Mouse (Mus musculus): ENCODE measurements around the gene Oasl1.
A peak's percentile ranks its signal among the peaks of the same experiment; 100 is the strongest.
"Not testable (repeated sequence)": the region's sequence is repeated elsewhere in the genome, so short reads cannot be mapped to it uniquely, and the experiment has no call there.

Oasl1 gene

GRCm38 (mm10) chr5:114926153-114926684 is 3.2 kb downstream of the Oasl1 start:
- DNase-seq (ENCODE audit: low spot score in 2 of 2) = no peak

DNA sequence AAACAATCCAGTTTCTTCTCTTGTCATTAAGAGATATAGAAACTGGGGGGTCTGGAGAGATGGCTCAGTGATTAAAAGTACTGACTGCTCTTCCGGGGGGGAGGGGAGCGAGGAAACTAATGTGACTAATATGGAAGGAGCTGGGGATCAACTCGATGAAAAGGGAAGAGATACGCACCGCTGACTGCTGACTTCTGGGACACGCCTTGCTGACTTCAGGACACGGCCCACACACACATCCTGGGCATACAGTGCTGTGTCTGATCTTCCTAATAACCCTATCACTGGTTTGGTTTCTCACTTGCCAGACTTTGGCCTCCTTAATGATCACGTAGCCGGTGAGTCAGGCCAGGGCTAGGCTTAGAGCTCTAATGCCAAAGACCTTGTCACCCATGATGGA is 3.7 kb downstream of the Oasl1 start:
- DNase-seq (ENCODE audit: low spot score in 2 of 2) = no peak

GRCm38 (mm10) chr5:114931626-114932025 is 8.6 kb downstream of the Oasl1 start:
- no peak for DNase-seq (ENCODE audit: low spot score in 2 of 2)

DNA sequence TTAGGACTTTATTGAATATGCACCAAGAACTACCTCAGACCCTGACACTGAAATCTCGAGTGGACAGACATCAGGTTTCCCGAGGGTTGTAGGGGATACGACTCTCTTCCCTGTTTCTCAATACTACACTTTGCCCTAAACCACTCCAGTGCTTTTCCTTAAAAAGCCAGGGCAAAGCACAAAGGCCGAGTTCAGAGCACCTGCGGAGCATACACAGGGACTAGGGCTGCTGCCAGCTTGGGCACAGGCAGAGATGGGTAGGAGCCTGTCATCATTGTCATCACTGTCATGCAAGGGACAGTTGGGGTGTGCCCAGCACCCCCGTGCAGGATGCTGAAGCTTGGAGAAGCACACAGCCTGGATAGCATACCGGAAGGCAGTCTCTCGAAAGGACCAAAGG is 10.2 kb downstream of the Oasl1 start:
- no peak for DNase-seq (ENCODE audit: low spot score in 2 of 2)

DNA sequence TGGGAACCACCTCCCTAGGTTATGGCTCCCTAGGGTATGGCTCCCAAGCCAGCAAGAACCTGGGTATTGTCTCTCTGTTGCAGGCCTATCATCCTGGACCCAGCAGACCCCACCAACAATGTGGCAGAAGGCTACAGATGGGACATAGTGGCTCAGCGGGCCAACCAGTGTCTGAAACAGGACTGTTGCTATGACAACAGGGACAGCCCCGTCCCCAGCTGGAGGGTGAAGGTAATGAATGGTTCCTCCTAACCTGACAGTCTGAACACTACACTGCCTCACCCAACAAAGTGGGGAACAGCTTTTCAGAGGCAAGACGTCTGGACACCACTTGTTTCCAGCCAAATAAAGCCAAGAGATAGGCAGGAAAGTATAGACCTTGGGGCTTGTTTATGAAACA is 12.8 kb downstream of the Oasl1 start:
- no peak for DNase-seq (ENCODE audit: low spot score in 2 of 2)

DNA sequence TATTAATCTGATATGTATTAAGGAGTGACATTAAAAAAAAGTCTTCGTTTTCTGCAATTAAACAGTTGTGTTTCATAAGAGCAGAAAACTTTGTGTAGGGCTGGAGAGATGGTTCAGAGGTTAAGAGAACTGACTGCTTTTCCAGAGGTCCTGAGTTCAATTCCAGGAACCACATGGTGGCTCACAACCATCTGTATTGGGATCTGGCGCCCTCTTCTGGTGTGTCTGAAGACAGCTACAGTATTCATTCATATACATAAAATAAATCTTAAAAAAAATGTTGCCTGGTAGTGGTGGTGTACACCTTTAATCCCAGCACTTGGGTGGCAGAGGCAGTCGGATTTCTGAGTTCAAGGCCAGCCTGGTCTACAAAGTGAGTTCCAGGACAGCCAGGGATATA is 18.1 kb downstream of the Oasl1 start:
- DNase-seq (ENCODE audit: low spot score in 2 of 2) = not testable (repeated sequence)

DNA sequence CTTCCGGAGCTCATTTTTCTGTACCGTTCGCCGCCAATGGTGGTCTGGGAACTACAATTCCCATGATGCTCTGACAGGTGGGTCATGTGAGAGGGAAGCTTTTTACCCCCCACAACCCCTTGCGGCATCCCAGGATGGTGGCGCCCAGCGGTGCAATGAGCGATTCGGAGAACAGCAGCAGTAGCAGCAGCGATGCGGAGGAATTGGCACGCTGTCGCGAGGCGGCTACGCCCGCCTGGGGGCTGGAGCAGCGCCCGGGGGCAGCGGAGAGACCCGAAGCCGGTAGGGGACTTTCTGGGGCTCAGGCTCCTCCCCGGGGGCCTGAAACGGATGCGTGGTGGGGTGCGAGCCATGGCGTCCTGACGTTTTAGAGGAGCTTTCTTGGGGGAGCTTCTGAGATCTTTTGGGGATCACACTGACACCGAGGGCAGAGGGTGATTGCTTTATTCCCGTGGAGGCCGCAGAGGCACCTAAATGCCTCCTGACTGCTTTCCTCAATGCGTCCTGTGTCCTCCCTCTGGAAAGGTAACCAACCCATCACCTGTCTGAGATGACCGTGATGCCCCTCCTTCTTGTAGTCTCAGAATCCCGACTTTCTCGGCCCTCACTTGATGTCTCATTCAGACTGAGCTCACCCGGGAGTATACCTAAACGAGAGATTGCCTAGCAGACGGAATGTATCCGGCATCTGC is 19.2 kb downstream of the Oasl1 start, which contains the start of gene 2210016L21Rik:
TSS of gene 2210016L21Rik (plus strand) at position 85 of the 692 bp plus-strand sequence.
- DNase-seq (ENCODE audit: low spot score in 2 of 2) = peak; percentile 81 to 86

DNA sequence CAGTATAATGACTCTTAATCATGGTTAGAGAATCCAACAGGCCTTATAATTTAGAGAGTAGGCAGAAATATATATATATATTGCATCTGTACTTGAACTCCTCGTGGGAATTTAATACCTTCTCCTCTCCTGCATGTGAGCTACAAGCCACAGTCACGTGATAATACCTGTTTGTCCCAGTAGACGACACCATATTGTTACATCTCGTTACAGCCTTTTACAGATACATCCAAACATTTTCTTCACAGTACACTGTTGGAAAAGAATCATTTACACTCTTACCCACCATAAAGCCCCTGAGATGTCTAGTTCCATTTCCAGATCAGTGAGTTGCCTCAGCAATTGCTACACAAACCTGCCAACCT is 19.7 kb downstream of the Oasl1 start:
- DNase-seq (ENCODE audit: low spot score in 2 of 2) = no peak

- DNase-seq (ENCODE audit: low spot score in 2 of 2) = no peak
Observed at GRCm38 (mm10) chr5:114945072-114945471, 22.0 kb downstream of the Oasl1 start.

DNA sequence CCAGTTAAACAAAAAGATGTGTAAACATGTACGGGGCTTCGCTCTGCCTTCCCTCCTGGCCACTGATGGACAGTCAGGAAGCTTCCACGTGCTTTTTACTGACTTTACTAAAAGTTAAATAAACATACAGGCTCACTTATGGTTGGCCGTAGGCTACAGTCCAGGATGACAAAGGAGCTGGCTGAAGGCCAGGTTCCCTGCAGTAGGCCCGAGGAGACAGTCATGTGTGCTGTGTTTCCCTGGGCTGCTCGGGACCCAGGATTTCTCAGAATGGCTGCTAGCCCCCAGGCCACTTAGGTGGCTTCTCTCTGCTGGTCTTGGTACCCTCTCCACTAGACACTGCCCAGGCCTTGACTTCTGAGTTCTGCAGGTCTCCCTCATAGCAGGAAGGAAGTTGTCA is 25.9 kb downstream of the Oasl1 start:
- no peak for DNase-seq (ENCODE audit: low spot score in 2 of 2)

- no peak for DNase-seq (ENCODE audit: low spot score in 2 of 2)
Observed at GRCm38 (mm10) chr5:114949316-114949715, 26.3 kb downstream of the Oasl1 start.

DNA sequence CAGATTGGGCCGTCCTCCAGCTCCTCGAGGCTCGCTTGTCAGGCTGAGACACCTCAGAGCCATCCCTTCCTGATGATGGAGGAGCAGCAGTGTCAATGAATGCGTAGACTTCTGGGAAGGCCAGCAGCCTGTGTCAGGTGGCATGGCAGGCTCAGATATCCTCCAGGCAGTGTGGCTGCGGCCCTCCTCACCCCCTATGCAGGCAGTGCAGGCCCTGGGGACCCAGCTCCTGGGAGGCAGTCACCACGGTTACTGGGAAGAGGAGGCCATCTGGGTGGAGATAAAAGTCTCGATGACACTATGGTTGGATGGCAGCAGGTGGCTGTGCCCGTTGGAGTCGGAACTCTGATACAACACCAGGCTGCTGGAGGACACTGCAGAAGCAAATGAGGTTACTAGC is 26.8 kb downstream of the Oasl1 start:
- no peak for DNase-seq (ENCODE audit: low spot score in 2 of 2)

GRCm38 (mm10) chr5:114950669-114951068 is 27.6 kb downstream of the Oasl1 start:
- no peak for DNase-seq (ENCODE audit: low spot score in 2 of 2)

GRCm38 (mm10) chr5:114951279-114951880 is 28.3 kb downstream of the Oasl1 start:
- no peak for DNase-seq (ENCODE audit: low spot score in 2 of 2)

GRCm38 (mm10) chr5:114953326-114953725 is 30.3 kb downstream of the Oasl1 start:
- no peak for DNase-seq (ENCODE audit: low spot score in 2 of 2)

DNA sequence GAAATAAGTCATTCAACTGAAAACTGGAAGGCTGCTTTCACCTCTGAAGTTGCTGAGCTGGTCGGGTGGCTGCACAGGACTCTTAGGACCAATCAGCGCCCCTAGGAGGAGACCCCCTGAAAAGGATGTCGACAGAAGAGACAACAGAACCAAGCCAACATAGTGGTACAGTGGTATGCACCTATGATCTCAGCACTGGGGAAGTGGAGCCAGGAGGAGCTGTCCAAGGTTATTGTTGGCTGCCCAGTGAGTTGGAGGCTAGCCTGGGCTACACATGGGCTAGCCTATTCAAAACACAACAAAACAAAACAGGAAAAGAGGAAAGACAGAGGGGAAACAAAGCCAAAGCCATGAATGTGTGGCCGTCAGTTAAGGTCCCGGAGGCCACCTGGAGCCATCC is 35.0 kb downstream of the Oasl1 start:
- no peak for DNase-seq (ENCODE audit: low spot score in 2 of 2)

GRCm38 (mm10) chr5:114961590-114962360 is 38.7 kb downstream of the Oasl1 start:
- DNase-seq (ENCODE audit: low spot score in 2 of 2) = no peak

DNA sequence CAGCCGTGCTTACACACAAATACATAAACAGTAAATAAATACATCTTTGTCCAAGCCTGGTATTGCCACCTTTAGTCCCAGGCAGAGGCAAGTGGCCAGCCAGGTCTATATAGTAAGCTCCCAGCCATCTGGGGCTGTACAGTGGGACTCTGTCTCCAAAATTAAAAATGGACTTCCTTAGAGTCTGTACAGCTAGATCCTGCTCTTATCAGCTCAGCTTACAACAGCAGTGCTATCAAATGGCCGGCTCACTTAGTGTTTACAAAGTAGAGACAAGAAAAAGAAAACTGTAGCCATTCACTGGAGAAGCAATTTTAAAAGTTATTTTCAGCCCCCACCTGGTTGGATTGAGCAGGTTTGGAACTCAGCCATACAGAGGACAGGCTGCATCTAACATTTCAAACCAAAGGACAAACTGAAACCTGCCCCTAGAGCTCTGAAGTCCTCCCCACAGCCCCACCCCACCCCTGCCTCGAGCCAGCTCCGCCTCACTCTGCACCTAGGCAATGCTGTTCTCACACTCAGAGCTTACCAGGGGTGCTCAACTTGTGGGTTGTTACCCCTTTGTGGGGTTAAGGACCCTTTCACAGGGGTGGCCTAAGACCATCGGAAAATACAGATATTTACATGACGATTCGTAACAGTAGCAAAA is 41.4 kb downstream of the Oasl1 start:
- no peak for DNase-seq (ENCODE audit: low spot score in 2 of 2)

DNA sequence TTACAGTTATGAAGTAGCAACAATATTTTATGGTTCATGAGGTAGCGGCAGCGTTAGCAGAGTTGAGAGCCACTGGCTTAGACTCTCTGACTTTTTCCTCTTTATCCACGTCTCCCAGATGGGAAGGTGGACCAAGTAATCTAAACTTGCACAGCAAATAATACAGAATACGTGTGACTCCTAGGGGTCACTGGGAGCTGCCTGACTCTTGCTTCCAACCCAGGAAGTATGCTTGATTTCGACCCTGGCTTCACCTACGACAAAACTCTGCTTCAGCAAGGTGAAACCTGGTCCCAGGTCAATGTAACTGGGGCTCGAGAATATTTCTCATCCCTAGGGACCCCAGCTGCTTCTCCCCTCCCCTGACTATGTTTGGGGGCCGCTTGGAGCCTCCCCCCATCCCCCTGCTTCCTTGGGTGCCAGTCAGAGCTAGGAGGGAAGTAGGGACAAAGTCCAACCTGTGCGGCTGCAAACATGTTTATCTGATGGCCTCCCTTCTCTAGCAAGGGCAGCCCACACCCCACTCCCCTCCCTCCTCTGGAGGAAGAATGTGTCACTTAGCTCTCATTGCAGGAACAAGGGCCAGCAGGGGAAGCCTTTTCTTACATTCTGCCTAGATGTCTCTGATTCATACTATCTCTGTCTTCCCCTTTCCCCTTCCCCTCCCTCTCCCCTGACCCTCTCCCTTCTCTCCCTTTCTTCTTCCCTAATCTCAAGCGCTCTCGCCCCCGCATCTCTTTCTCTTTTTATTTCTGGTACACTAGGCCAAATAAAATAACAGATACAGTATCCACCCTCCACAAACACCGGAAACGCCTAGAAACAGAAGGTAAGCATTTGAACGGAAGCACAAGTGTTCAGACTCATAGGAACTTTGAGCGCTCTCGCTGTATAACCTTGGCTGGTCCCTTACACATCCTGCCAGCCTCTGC is 42.2 kb downstream of the Oasl1 start:
- no peak for DNase-seq (ENCODE audit: low spot score in 2 of 2)

- peak in 1 of 2 experiments; percentile 22 for DNase-seq (ENCODE audit: low spot score in 2 of 2)
Observed at GRCm38 (mm10) chr5:114967523-114968268, 44.7 kb downstream of the Oasl1 start.

Data from spleen, postnatal 36 days (tissue).